Mouse (Mus musculus) bone marrow, adult 2 months (tissue): ENCODE results near the gene Ercc6l2.

Experiments
- CTCF ChIP-seq: fragments of 200-500 bp; IDR thresholded peaks from 2 replicates; pipeline ENCODE4 v1.5.1; 2011; ENCODE audit warnings: low read length, control low read depth; ENCODE audit not compliant: control insufficient read depth, insufficient read depth
- POLR2A ChIP-seq: fragments of 200-500 bp; IDR thresholded peaks from 2 replicates; pipeline ENCODE4 v1.6.1; 2011; ENCODE audit warnings: low read depth, mild to moderate bottlenecking, control low read depth, low read length, borderline replicate concordance; ENCODE audit not compliant: control insufficient read depth

DNA sequence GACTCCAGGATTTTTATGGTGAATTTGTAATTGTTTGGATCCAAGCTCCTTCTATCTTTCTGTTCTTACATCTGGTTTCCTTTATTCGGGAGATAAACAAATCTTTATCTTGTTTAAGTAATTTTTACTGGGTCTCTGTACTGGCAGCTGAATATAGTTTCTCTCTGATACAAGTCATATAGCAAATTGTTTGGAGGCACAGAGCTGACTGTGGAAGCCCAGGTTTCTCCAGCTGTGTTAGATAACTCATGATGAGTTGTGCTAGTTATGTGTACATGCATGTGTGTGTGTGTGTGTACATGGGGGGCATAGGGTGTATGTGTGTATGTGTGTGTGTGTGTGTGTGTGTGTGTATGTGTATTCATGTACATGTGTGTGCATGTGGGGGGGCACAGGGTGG, 125.2 kb downstream of the Ercc6l2 start:
- TF ChIP-seq POLR2A (no peak), CTCF (no peak)
